Mouse (Mus musculus) spleen, embryonic (tissue): ENCODE results near the gene Bahd1.

Experiments
- CTCF ChIA-PET: fragments of 350-600 bp; sonication (Branson Sonifier 250); formaldehyde crosslinking; loops from one replicate; lab custom pipeline; 2022; lab: Charles Lee

Gene Bahd1

GRCm38 (mm10) chr2:118899981-118900825, at the start of gene Bahd1:
Gene Bahd1, plus strand, starts transcription at chr2:118900377.
- CTCF ChIA-PET, result interaction anchor here (0.6 kb wide), 2 partner anchors 144 to 204 kb away, joined by 3 read pairs; no protein-coding TSS in a partner anchor

GRCm38 (mm10) chr2:118851756-118852155, 48.4 kb upstream of the Bahd1 start:
- CTCF ChIA-PET, result no interaction called here

- CTCF ChIA-PET, result interaction anchor here (0.7 kb wide), 1 partner anchor 1039 kb away, joined by 6 read pairs; no protein-coding TSS in a partner anchor
Observed at GRCm38 (mm10) chr2:118861454-118862339, 38.5 kb upstream of the Bahd1 start, which contains the start of gene Ivd. Gene Ivd, plus strand, starts transcription at chr2:118861954.

GRCm38 (mm10) chr2:118862340-118862675, 37.9 kb upstream of the Bahd1 start:
- CTCF ChIA-PET, result interaction anchor here (0.7 kb wide), 1 partner anchor 1038 kb away, joined by 6 read pairs; no protein-coding TSS in a partner anchor

- CTCF ChIA-PET, result no interaction called here
Observed at GRCm38 (mm10) chr2:118870601-118871000, 29.6 kb upstream of the Bahd1 start.

- CTCF ChIA-PET, result no interaction called here
Observed at GRCm38 (mm10) chr2:118871032-118871431, 29.1 kb upstream of the Bahd1 start.

- CTCF ChIA-PET, result interaction anchor here (0.6 kb wide), 1 partner anchor 100 kb away, joined by 3 read pairs; no protein-coding TSS in a partner anchor
Observed at GRCm38 (mm10) chr2:118873018-118873417, 27.2 kb upstream of the Bahd1 start.

GRCm38 (mm10) chr2:118873890-118874430, 26.2 kb upstream of the Bahd1 start:
- CTCF ChIA-PET, result no interaction called here

- CTCF ChIA-PET, result no interaction called here
Observed at GRCm38 (mm10) chr2:118875316-118875715, 24.9 kb upstream of the Bahd1 start.

GRCm38 (mm10) chr2:118876453-118876852, 23.7 kb upstream of the Bahd1 start:
- CTCF ChIA-PET, result no interaction called here

GRCm38 (mm10) chr2:118881019-118881418, 19.2 kb upstream of the Bahd1 start:
- CTCF ChIA-PET, result no interaction called here

- CTCF ChIA-PET, result interaction anchor here (0.5 to 2.2 kb wide), 5 partner anchors 24 to 141 kb away, joined by 3 to 10 read pairs (median 6); no protein-coding TSS in a partner anchor
Observed at GRCm38 (mm10) chr2:118881956-118882355, 18.2 kb upstream of the Bahd1 start.

GRCm38 (mm10) chr2:118882840-118883679, 17.1 kb upstream of the Bahd1 start:
- CTCF ChIA-PET, result interaction anchor here (0.6 to 2.2 kb wide), 7 partner anchors 23 to 243 kb away, joined by 3 to 10 read pairs (median 4); no protein-coding TSS in a partner anchor

GRCm38 (mm10) chr2:118887440-118887839, 12.7 kb upstream of the Bahd1 start:
- CTCF ChIA-PET, result interaction anchor here (0.7 to 0.9 kb wide), 2 partner anchors 27 to 187 kb away, joined by 3 read pairs; no protein-coding TSS in a partner anchor

GRCm38 (mm10) chr2:118887845-118888548, 12.2 kb upstream of the Bahd1 start:
- CTCF ChIA-PET, result interaction anchor here (0.7 to 0.9 kb wide), 2 partner anchors 26 to 188 kb away, joined by 3 read pairs; no protein-coding TSS in a partner anchor

- CTCF ChIA-PET, result no interaction called here
Observed at GRCm38 (mm10) chr2:118891173-118891572, 9.0 kb upstream of the Bahd1 start.

GRCm38 (mm10) chr2:118895990-118896913, 3.9 kb upstream of the Bahd1 start:
- CTCF ChIA-PET, result interaction anchor here (0.5 to 0.6 kb wide), 2 partner anchors 45 to 233 kb away, joined by 3 to 5 read pairs; no protein-coding TSS in a partner anchor

- CTCF ChIA-PET, result interaction anchor here (0.5 kb wide), 1 partner anchor 233 kb away, joined by 3 read pairs; no protein-coding TSS in a partner anchor
Observed at GRCm38 (mm10) chr2:118896914-118897291, 3.3 kb upstream of the Bahd1 start.
